Mouse (Mus musculus): ENCODE results near the gene Gtpbp8. TPM values are rescaled to one million over a fixed set of nuclear protein-coding genes. Genes with fewer than 3 reads are reported as not detected.

The Gtpbp8 gene
- polyA plus RNA-seq, 1 experiment: 15.3 TPM

DNA sequence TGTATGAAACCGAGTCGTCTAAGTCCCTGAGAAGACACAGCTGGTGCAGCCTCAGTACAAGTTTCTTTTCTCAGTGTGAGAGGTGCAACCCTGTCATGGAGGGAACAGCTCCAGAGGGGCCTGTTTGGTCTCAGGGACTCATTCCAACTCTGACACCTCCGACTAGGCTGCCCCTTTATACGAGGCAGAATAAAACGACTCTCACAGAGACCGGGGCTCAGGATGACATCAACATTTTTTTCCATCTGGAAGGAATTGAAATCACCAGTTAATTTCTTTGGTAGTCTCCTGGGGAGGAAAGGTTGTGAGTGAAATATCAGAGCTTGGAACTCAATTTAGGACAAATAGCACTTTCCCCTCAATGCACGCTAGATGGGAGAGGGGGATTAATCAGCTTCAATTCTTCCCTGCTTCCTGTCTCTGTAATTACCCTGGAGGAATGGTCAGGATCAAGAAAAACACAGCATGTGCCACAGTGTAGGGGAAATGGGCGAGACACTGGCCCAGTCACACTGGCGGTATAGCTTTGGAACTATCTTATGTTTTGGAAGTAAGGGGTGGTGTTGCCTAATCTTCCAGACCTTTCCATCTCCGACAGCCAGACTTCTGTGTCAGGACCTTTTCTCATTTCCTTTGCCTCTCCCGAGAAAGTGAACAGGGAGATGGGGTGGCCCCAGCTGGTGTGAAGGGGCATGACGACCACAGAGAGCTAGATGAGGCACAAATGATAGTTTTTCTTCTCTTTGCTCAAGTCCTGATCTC is 50.1 kb downstream of the Gtpbp8 start:
- H3K4me1 ChIP-seq (ENCODE audit: control insufficient read depth, insufficient read depth, low read length): no peaks in the 10 kb centered on the region
- H3K27me3 ChIP-seq (ENCODE audit: control insufficient read depth, insufficient read depth, low read length, poor library complexity, severe bottlenecking): no peaks in the 10 kb centered on the region
- no peak overlapping the region for H3K27ac ChIP-seq (ENCODE audit: insufficient read depth, low read length)
- no peaks in the 10 kb centered on the region for H3K36me3 ChIP-seq (ENCODE audit: control insufficient read depth, insufficient read depth, low read length, poor library complexity, severe bottlenecking)
- no peak overlapping the region for H3K4me3 ChIP-seq (ENCODE audit: low read depth, low read length)
- H3K9me3 ChIP-seq (replicated peaks; ENCODE audit: control insufficient read depth, insufficient read depth, low read length, poor library complexity, severe bottlenecking): 0 out of 2 replicates have a peak, but pooled peaks cover 3% of the 10 kb centered on the region
- no peak overlapping the region for H3K9ac ChIP-seq (ENCODE audit: low read depth, poor library complexity, severe bottlenecking)
- TF ChIP-seq CTCF (IDR thresholded peaks at IDR 0.05; ENCODE audit: low read depth, low read length) (no peak), POLR2A (IDR thresholded peaks at IDR 0.05; ENCODE audit: insufficient read depth, low read length) (no peak), EP300 (IDR thresholded peaks at IDR 0.05; ENCODE audit: insufficient read depth, low read depth, low read length) (no peak)

DNA sequence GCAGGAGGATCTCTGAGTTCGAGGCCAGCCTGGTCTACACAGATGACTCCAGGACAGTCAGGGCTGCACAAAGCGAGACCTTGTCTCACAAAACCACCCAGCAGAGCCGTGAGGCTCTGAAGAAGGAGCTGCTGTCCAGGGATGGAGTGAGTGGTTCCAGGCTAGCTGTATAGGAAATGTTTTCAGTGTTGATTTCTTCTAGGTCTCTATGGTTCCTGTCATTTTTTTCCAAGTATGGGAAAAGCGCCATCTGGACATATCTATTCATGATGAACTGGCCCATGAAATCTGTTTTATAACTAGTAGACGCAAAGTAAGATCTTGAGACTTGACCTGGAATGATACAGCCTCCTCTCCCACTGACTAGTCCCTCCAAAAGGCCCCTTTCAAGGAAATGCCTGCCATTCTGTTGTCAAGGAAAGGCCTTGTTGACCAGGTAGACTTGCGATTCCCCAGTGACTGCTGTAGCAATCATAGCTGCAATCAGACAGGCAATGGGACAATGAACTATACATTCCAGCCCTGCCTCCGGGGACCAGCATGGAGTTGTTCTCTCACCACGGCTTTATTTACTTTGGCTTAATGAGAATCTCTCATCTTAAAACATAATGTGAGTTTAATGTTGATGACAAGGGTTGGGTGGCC is 50.8 kb downstream of the Gtpbp8 start:
- Histone ChIP-seq H3K27ac (ENCODE audit: insufficient read depth, low read length) (no peak overlapping the region), H3K4me1 (ENCODE audit: control insufficient read depth, insufficient read depth, low read length) (no peaks in the 10 kb centered on the region), H3K9me3 (replicated peaks; ENCODE audit: control insufficient read depth, insufficient read depth, low read length, poor library complexity, severe bottlenecking) (0 out of 2 replicates have a peak, but pooled peaks cover 3% of the 10 kb centered on the region), H3K36me3 (ENCODE audit: control insufficient read depth, insufficient read depth, low read length, poor library complexity, severe bottlenecking) (no peaks in the 10 kb centered on the region), H3K9ac (ENCODE audit: low read depth, poor library complexity, severe bottlenecking) (no peak overlapping the region), H3K27me3 (ENCODE audit: control insufficient read depth, insufficient read depth, low read length, poor library complexity, severe bottlenecking) (no peaks in the 10 kb centered on the region), H3K4me3 (ENCODE audit: low read depth, low read length) (no peak overlapping the region)
- TF ChIP-seq CTCF (IDR thresholded peaks at IDR 0.05; ENCODE audit: low read depth, low read length) (no peak), EP300 (IDR thresholded peaks at IDR 0.05; ENCODE audit: insufficient read depth, low read depth, low read length) (no peak), POLR2A (IDR thresholded peaks at IDR 0.05; ENCODE audit: insufficient read depth, low read length) (no peak)

DNA sequence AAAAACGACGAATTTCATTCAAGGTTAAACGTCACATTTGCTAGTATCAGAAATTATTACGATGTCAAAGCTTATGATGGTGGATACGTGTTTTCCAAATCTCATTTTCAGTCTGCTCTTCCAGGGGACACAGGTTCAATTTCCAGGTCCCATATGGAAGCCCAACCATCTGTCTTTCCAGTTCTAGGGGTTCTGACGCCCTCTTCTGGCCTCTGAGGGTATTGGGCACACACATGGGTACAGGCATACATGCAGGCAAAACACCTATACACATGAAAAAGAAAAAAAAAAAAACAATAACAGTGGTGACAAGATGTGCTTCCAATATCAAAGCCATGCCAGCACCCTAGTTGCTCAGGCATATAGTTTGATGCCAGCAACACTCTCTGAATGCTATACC is 52.5 kb downstream of the Gtpbp8 start:
- no peak overlapping the region for H3K27ac ChIP-seq (ENCODE audit: insufficient read depth, low read length)

DNA sequence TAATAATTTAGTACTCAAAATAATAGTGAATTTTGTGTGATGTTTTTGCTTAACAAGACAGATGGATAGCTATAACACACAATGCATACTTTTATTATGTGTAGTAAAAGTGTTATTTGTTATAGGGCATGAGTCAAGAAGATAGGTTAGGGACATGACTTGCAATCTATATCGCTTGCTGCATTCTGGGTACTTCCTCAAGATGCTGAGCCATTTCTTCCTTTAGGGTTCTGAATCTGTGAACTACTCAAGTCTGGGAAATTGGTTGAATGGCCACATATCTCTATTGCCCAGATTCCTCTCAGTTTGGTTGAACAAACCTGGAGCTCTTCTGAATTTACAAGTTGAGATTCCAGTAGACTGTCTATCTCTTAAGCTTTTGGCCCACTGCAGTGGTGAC is 53.6 kb downstream of the Gtpbp8 start:
- TF ChIP-seq POLR2A (IDR thresholded peaks at IDR 0.05; ENCODE audit: insufficient read depth, low read length) (no peak), EP300 (IDR thresholded peaks at IDR 0.05; ENCODE audit: insufficient read depth, low read depth, low read length) (no peak), CTCF (IDR thresholded peaks at IDR 0.05; ENCODE audit: low read depth, low read length) (no peak)

More for the DNA sequence above, 52.5 kb downstream of the Gtpbp8 start:
- Histone ChIP-seq H3K9ac (ENCODE audit: low read depth, poor library complexity, severe bottlenecking) (no peak overlapping the region), H3K4me3 (ENCODE audit: low read depth, low read length) (no peak overlapping the region), H3K4me1 (ENCODE audit: control insufficient read depth, insufficient read depth, low read length) (no peaks in the 10 kb centered on the region), H3K27me3 (ENCODE audit: control insufficient read depth, insufficient read depth, low read length, poor library complexity, severe bottlenecking) (no peaks in the 10 kb centered on the region), H3K36me3 (ENCODE audit: control insufficient read depth, insufficient read depth, low read length, poor library complexity, severe bottlenecking) (no peaks in the 10 kb centered on the region), H3K9me3 (replicated peaks; ENCODE audit: control insufficient read depth, insufficient read depth, low read length, poor library complexity, severe bottlenecking) (0 out of 2 replicates have a peak, but pooled peaks cover 3% of the 10 kb centered on the region)
- TF ChIP-seq CTCF (IDR thresholded peaks at IDR 0.05; ENCODE audit: low read depth, low read length) (peak; percentile 66), POLR2A (IDR thresholded peaks at IDR 0.05; ENCODE audit: insufficient read depth, low read length) (no peak)

DNA sequence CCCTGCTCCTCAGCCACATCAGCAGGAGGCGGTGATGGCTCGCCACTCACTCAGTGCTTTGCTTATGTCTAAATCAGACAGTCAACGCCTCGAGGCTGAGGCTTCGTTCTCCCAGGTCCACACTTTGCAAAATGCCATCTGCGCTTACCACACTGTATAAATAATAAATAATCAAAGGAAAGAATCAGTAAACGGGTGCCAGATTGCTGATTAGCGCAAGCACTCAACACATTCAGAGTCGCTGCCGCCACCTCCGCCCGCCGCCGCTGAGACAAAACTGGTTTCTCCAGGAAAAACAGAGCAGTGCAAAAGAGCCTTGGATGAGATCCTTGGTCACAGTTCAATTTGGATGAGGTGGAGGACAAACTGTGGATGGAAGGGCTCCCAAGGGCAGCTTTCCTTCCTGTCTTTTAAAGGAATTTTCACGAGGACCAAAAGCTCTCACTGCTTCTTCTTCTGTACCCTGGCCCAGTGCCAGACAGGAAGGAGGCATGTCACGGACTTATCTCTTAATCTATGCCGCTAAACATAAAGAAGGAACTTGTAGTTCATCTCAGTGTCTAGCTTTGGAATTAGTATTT is 54.5 kb downstream of the Gtpbp8 start:
- TF ChIP-seq EP300 (IDR thresholded peaks at IDR 0.05; ENCODE audit: insufficient read depth, low read depth, low read length) (no peak), POLR2A (IDR thresholded peaks at IDR 0.05; ENCODE audit: insufficient read depth, low read length) (no peak), CTCF (IDR thresholded peaks at IDR 0.05; ENCODE audit: low read depth, low read length) (no peak)
- no peak overlapping the region for H3K9ac ChIP-seq (ENCODE audit: low read depth, poor library complexity, severe bottlenecking)
- H3K4me1 ChIP-seq (ENCODE audit: control insufficient read depth, insufficient read depth, low read length): no peaks in the 10 kb centered on the region
- no peak overlapping the region for H3K4me3 ChIP-seq (ENCODE audit: low read depth, low read length)
- no peak overlapping the region for H3K27ac ChIP-seq (ENCODE audit: insufficient read depth, low read length)
- H3K27me3 ChIP-seq (ENCODE audit: control insufficient read depth, insufficient read depth, low read length, poor library complexity, severe bottlenecking): no peaks in the 10 kb centered on the region
- no peaks in the 10 kb centered on the region for H3K36me3 ChIP-seq (ENCODE audit: control insufficient read depth, insufficient read depth, low read length, poor library complexity, severe bottlenecking)
- H3K9me3 ChIP-seq (replicated peaks; ENCODE audit: control insufficient read depth, insufficient read depth, low read length, poor library complexity, severe bottlenecking): no peaks in the 10 kb centered on the region

More for the DNA sequence above, 53.6 kb downstream of the Gtpbp8 start:
- no peak overlapping the region for H3K27ac ChIP-seq (ENCODE audit: insufficient read depth, low read length)
- no peak overlapping the region for H3K4me3 ChIP-seq (ENCODE audit: low read depth, low read length)
- H3K36me3 ChIP-seq (ENCODE audit: control insufficient read depth, insufficient read depth, low read length, poor library complexity, severe bottlenecking): no peaks in the 10 kb centered on the region
- no peaks in the 10 kb centered on the region for H3K4me1 ChIP-seq (ENCODE audit: control insufficient read depth, insufficient read depth, low read length)
- H3K9ac ChIP-seq (ENCODE audit: low read depth, poor library complexity, severe bottlenecking): no peak overlapping the region
- no peaks in the 10 kb centered on the region for H3K27me3 ChIP-seq (ENCODE audit: control insufficient read depth, insufficient read depth, low read length, poor library complexity, severe bottlenecking)
- 0 out of 2 replicates have a peak, but pooled peaks cover 3% of the 10 kb centered on the region for H3K9me3 ChIP-seq (replicated peaks; ENCODE audit: control insufficient read depth, insufficient read depth, low read length, poor library complexity, severe bottlenecking)

DNA sequence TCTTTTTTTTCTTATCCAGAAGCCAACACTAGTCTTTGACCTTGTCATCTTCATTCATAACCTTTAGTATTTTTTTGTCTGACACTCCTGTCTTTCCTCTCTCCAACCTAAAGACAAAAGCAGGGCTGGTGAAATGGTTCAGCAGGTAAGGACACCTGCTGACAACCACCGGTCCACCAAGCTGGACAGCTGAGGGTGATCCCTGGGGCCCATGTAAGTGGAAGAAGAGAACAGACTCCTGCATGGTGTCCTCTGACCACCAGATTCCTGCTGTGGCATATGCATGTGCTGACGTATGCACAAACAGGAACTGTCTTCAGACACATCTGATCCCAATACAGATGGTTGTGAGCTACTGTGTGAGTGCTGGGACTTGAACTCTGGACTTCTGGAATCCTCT is 55.1 kb downstream of the Gtpbp8 start:
- H3K9me3 ChIP-seq (replicated peaks; ENCODE audit: control insufficient read depth, insufficient read depth, low read length, poor library complexity, severe bottlenecking): no peaks in the 10 kb centered on the region
- TF ChIP-seq POLR2A (IDR thresholded peaks at IDR 0.05; ENCODE audit: insufficient read depth, low read length) (no peak), EP300 (IDR thresholded peaks at IDR 0.05; ENCODE audit: insufficient read depth, low read depth, low read length) (no peak), CTCF (IDR thresholded peaks at IDR 0.05; ENCODE audit: low read depth, low read length) (no peak)
- H3K4me1 ChIP-seq (ENCODE audit: control insufficient read depth, insufficient read depth, low read length): no peaks in the 10 kb centered on the region
- H3K27me3 ChIP-seq (ENCODE audit: control insufficient read depth, insufficient read depth, low read length, poor library complexity, severe bottlenecking): no peaks in the 10 kb centered on the region
- no peak overlapping the region for H3K9ac ChIP-seq (ENCODE audit: low read depth, poor library complexity, severe bottlenecking)
- no peak overlapping the region for H3K4me3 ChIP-seq (ENCODE audit: low read depth, low read length)
- no peaks in the 10 kb centered on the region for H3K36me3 ChIP-seq (ENCODE audit: control insufficient read depth, insufficient read depth, low read length, poor library complexity, severe bottlenecking)
- no peak overlapping the region for H3K27ac ChIP-seq (ENCODE audit: insufficient read depth, low read length)

All from ES-Bruce4 (cell line).